Mouse (Mus musculus) hindbrain, embryonic 16.5 days (tissue): Measurements from ENCODE around the gene Rnf41. TPM values are rescaled to one million over a fixed set of nuclear protein-coding genes. Genes with fewer than 3 reads are reported as not detected.

Source experiments
- ATAC-seq: fragments of 200-750 bp; cut with Nextera tagmentation; 2 replicates; pipeline ENCODE4 v1.8.0; 2017; ENCODE audit warnings: moderate TSS enrichment, moderate library complexity
- H3K27ac ChIP-seq: fragments of 300-500 bp; sonication (generic); 2 replicates; pipeline ENCODE4 v1.5.1; 2014; ENCODE audit warnings: low read depth, mild to moderate bottlenecking, control low read depth, low read length, moderate library complexity
- H3K27me3 ChIP-seq: fragments of 300-500 bp; sonication (generic); replicated peaks from 2 replicates; pipeline ENCODE4 v1.6.1; 2014; ENCODE audit warnings: low read length; ENCODE audit not compliant: control insufficient read depth, insufficient read depth
- H3K36me3 ChIP-seq: fragments of 300-500 bp; sonication (generic); 2 replicates; pipeline ENCODE4 v1.6.1; 2014; ENCODE audit warnings: mild to moderate bottlenecking, low read length, moderate library complexity, mixed read lengths; ENCODE audit not compliant: control insufficient read depth, insufficient read depth
- H3K4me1 ChIP-seq: fragments of 300-500 bp; sonication (generic); 2 replicates; pipeline ENCODE4 v1.6.1; 2014; ENCODE audit warnings: low read depth, low read length; ENCODE audit not compliant: control insufficient read depth, insufficient read depth
- H3K4me2 ChIP-seq: fragments of 300-500 bp; sonication (generic); 2 replicates; pipeline ENCODE4 v1.6.1; 2014; ENCODE audit warnings: mild to moderate bottlenecking, low read length, control low read depth, moderate library complexity
- H3K4me3 ChIP-seq: fragments of 300-500 bp; sonication (generic); 2 replicates; pipeline ENCODE4 v1.5.1; 2014; ENCODE audit warnings: mild to moderate bottlenecking, low read length, control low read depth, moderate library complexity
- H3K9ac ChIP-seq: fragments of 300-500 bp; sonication (generic); 2 replicates; pipeline ENCODE4 v1.6.1; 2014; ENCODE audit warnings: low read depth, mild to moderate bottlenecking, control low read depth, low read length, moderate library complexity
- H3K9me3 ChIP-seq: fragments of 300-500 bp; sonication (generic); 2 replicates; pipeline ENCODE4 v1.6.1; 2014; ENCODE audit warnings: mild to moderate bottlenecking, low read length, moderate library complexity; ENCODE audit not compliant: control insufficient read depth
- WGBS: fragments of 180-500 bp; shearing (Covaris S2); extraction: QIAGEN DNeasy Blood & Tissue Kit; methylation state at CpG from one replicate; pipeline ENCODE4 v1.1.7; 2014; 5-methylcytosine and 5-hydroxymethylcytosine counted together
- microRNA-seq: library from miRNA; unstranded; fragments of <30 nt; microRNA quantifications from one replicate; pipeline ENCODE4, GENCODE M21; 2017
- polyA plus RNA-seq: library from polyadenylated mRNA; unstranded; fragments of >200 nt; fragmentation: Nextera tagmentation; extraction: Ambion mirVana; gene quantifications from 2 replicates; pipeline ENCODE4 v1.2.1, GENCODE M21; 2015

Rnf41 gene
- polyA plus RNA-seq, 1 experiment from 2014 or later = 98.3 TPM

GRCm38 (mm10) chr10:128489785-128490184 is 78.3 kb downstream of the Rnf41 start:
- Histone ChIP-seq H3K27ac (peak overlapping the region; percentile 32; the same call in 1 of the 2 replicates), H3K4me1 (peaks cover 23% of the 10 kb centered on the region), H3K4me2 (no peak overlapping the region), H3K9ac (no peak overlapping the region), H3K36me3 (peaks cover 44% of the 10 kb centered on the region), H3K9me3 (no peaks in the 10 kb centered on the region), H3K4me3 (no peak overlapping the region), H3K27me3 (no peaks in the 10 kb centered on the region)
- 61% methylated on average over 4 of the region's 4 CpGs for WGBS
- no peak for ATAC-seq

- Histone ChIP-seq H3K9ac (no peak overlapping the region), H3K4me2 (no peak overlapping the region)
- 65% methylated on average over 5 of the region's 5 CpGs for WGBS
Measured at GRCm38 (mm10) chr10:128490232-128490631, 78.8 kb downstream of the Rnf41 start.

DNA sequence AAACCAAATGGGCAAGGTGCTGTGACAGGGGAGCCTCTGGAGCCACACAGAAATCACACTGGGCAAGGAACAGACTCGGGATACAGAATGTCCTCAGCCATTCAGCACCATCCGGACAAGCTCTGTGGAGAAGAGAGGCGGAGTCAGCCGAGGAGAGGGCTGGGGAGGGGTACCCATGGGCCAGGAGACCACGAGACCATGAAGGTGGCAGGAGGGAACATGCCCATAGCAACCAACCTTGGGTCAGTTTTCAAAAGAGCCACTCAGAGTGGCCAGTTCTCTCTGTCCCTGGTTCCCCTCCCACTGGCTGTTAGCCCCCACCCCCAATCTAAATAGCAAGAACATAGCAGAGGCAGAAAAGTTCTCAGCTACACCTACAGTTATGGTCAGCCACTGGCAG is 79.5 kb downstream of the Rnf41 start:
- 50% methylated on average over 5 of the region's 5 CpGs for WGBS
- no peak overlapping the region for H3K4me3 ChIP-seq
- ATAC-seq = no peak

More at GRCm38 (mm10) chr10:128490232-128490631, 78.8 kb downstream of the Rnf41 start:
- no peak overlapping the region for H3K27ac ChIP-seq
- H3K4me3 ChIP-seq = no peak overlapping the region
- no peaks in the 10 kb centered on the region for H3K9me3 ChIP-seq
- H3K27me3 ChIP-seq = no peaks in the 10 kb centered on the region
- peaks cover 44% of the 10 kb centered on the region for H3K36me3 ChIP-seq
- ATAC-seq = no peak
- peaks cover 28% of the 10 kb centered on the region for H3K4me1 ChIP-seq

More for the DNA sequence above, 79.5 kb downstream of the Rnf41 start:
- Histone ChIP-seq H3K27me3 (no peaks in the 10 kb centered on the region), H3K36me3 (peaks cover 38% of the 10 kb centered on the region), H3K4me2 (no peak overlapping the region), H3K9me3 (no peaks in the 10 kb centered on the region), H3K4me1 (peaks cover 31% of the 10 kb centered on the region), H3K27ac (peak overlapping the region; percentile 27; the same call in 1 of the 2 replicates), H3K9ac (0 out of 2 replicates have a peak overlapping the region, but pooled peaks have one; percentile 17)

Small RNA genes lying within 50 kb of the gene (microRNA-seq; reads per million reads assigned to microRNA genes)
- gene Gm25361 (not detected), gene Gm26308 (not detected), gene Mir6914 (0.83 reads per million), gene Mir6915 (2.5 reads per million, percentile 5 among the genes with 10 or more reads in this experiment), gene Mir8105 (1.0 reads per million)

Other genes starting within 250 kb of the Rnf41 start
- 8.2 and 10.7 TPM in 2 replicates for gene Rbms2, start 231.4 kb upstream of the Rnf41 start, polyA plus RNA-seq
- 1.8 and 2.4 TPM in 2 replicates for gene Gls2, start 217.2 kb upstream of the Rnf41 start, polyA plus RNA-seq
- 23.6 and 25.5 TPM in 2 replicates for gene Spryd4, start 199.8 kb upstream of the Rnf41 start, polyA plus RNA-seq
- 0.11 and 0.24 TPM in 2 replicates for gene Mip, start 185.8 kb upstream of the Rnf41 start, polyA plus RNA-seq
- gene Timeless, start 179.6 kb upstream of the Rnf41 start, polyA plus RNA-seq = 19.7 and 22.4 TPM in 2 replicates
- gene Apon, start 157.6 kb upstream of the Rnf41 start, polyA plus RNA-seq = 0.11 TPM in 1 of 2 replicates, not detected in the other
- gene Apof, start 143.0 kb upstream of the Rnf41 start, polyA plus RNA-seq = 0.24 TPM in 1 of 2 replicates, not detected in the other
- 19.3 and 22.2 TPM in 2 replicates for gene Stat2, start 141.1 kb upstream of the Rnf41 start, polyA plus RNA-seq
- 0.22 and 0.73 TPM in 2 replicates for gene Il23a, start 112.9 kb upstream of the Rnf41 start, polyA plus RNA-seq
- 18.2 and 20.9 TPM in 2 replicates for gene Pan2, start 108.3 kb upstream of the Rnf41 start, polyA plus RNA-seq
- 196 and 202 TPM in 2 replicates for gene Cnpy2, start 89.2 kb upstream of the Rnf41 start, polyA plus RNA-seq
- 303 and 314 TPM in 2 replicates for gene Cs, start 73.9 kb upstream of the Rnf41 start, polyA plus RNA-seq
- 11.4 and 32.3 TPM in 2 replicates for gene Coq10a, start 42.7 kb upstream of the Rnf41 start, polyA plus RNA-seq
- 9.9 and 12.1 TPM in 2 replicates for gene Ankrd52, start 34.5 kb upstream of the Rnf41 start, polyA plus RNA-seq
- gene Slc39a5, start 10.4 kb upstream of the Rnf41 start, polyA plus RNA-seq = 0.36 and 0.41 TPM in 2 replicates
- 126 and 150 TPM in 2 replicates for gene Nabp2, start 165 bp upstream of the Rnf41 start, polyA plus RNA-seq
- gene Smarcc2, start 47.6 kb downstream of the Rnf41 start, polyA plus RNA-seq = 136 and 168 TPM in 2 replicates
- gene Myl6, start 82.5 kb downstream of the Rnf41 start, polyA plus RNA-seq = 946 and 1,028 TPM in 2 replicates
- 6.7 and 7.1 TPM in 2 replicates for gene Myl6b, start 87.0 kb downstream of the Rnf41 start, polyA plus RNA-seq
- gene Esyt1, start 114.2 kb downstream of the Rnf41 start, polyA plus RNA-seq = 13.5 and 16.6 TPM in 2 replicates
- 16.7 and 17.0 TPM in 2 replicates for gene Zc3h10, start 136.1 kb downstream of the Rnf41 start, polyA plus RNA-seq
- gene Rpl41, start 137.6 kb downstream of the Rnf41 start, polyA plus RNA-seq = 2,004 and 2,091 TPM in 2 replicates
- gene Pa2g4, start 154.3 kb downstream of the Rnf41 start, polyA plus RNA-seq = 128 and 130 TPM in 2 replicates
- gene Erbb3, start 178.0 kb downstream of the Rnf41 start, polyA plus RNA-seq = 1.3 and 1.6 TPM in 2 replicates
- 296 and 313 TPM in 2 replicates for gene Rps26, start 215.1 kb downstream of the Rnf41 start, polyA plus RNA-seq
- gene Ikzf4, start 234.3 kb downstream of the Rnf41 start, polyA plus RNA-seq = 15.3 and 18.9 TPM in 2 replicates